In the genomic region with DNA sequence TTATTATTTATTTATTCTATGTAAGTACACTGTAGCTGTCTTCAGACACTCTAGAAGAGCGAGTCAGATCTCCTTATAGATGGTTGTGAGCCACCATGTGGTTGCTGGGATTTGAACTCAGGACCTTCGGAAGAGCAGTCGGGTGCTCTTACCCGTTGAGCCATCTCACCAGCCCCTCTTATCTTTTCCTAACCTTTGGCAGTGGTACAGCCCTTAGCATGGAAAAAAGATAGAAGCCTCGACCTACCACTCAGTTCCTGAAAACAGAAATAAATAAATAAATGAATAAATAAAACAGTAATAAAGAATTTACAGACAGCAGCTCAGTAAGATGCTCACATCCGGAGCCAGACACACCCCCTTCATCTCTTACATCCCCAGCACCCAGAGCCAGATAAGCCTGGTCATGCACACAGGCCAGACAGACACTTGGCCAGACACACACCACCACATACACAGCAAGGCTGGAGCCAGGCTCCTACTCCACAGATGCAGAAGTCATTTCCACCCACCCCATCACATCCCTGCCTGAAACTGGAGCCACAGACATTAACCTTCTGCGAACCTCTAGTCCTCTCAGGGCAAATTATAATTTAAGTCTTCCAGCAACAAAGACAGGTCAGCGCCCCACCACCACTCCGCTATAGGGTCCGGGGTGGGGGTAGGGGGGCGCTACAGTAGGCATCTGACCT, we compare ENCODE assay signal across 1 mouse cellular context.
TF ChIP-seq lines count a peak whose summit lies in the region.

No protein-coding gene starts in this region.

TF ChIP-seq in myocyte, 11 proteins besides CTCF, POLR2A, EP300 and RAD21 (continued from another document):
- no peak for TF ChIP-seq POLR2AphosphoS2 (IDR thresholded peaks at IDR 0.05; ENCODE audit: insufficient read length, low read depth)
- no peak for TF ChIP-seq USF1 (IDR thresholded peaks at IDR 0.05; ENCODE audit: low read depth)
- TF ChIP-seq CEBPB (IDR thresholded peaks at IDR 0.05; ENCODE audit: insufficient read depth, poor library complexity, severe bottlenecking), result no peak
- no peak for TF ChIP-seq TCF3 (IDR thresholded peaks at IDR 0.05; ENCODE audit: insufficient read length, low read depth)
- no peak for TF ChIP-seq TCF12 (IDR thresholded peaks at IDR 0.05; ENCODE audit: insufficient read depth, poor library complexity, severe bottlenecking)
- TF ChIP-seq SRF (IDR thresholded peaks at IDR 0.05; ENCODE audit: control insufficient read depth, insufficient read length, low read depth), result no peak
- TF ChIP-seq REST (IDR thresholded peaks at IDR 0.05; ENCODE audit: insufficient read depth, insufficient read length), result no peak
- TF ChIP-seq MAX (IDR thresholded peaks at IDR 0.05; ENCODE audit: low read depth), result no peak
- TF ChIP-seq MYOD1 (IDR thresholded peaks at IDR 0.05; ENCODE audit: control insufficient read depth in 1 of 3, insufficient read length in 2 of 3, low read depth in 2 of 3), result no peak
